Mouse (Mus musculus): ENCODE results near the gene Atp1a2. TPM values are rescaled to one million over a fixed set of nuclear protein-coding genes. Genes with fewer than 3 reads are reported as not detected.

The Atp1a2 gene
- polyA plus RNA-seq, 2 experiments, result 1.8 to 11.3 TPM

DNA sequence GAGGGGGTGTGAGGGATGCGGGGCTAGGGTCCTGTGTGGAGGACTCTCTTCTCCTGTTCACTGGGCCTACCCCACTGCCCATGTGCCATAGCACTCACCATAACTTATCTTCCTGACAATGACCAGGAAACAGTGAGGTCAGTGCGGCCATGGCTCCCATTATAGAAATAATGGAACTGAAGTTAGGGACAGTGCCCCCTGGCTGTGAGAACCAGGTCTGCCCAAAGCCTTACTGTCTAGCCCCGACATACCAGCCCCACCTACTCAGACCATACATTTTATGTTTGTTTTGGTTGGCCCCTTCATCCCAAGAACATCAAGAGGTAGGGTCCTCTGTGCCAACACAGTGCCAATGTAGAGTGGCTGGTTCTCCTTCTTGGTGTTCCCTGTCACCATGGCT, 7.8 kb upstream of the Atp1a2 start:
- ATAC-seq (ENCODE audit: low FRiP score, low read depth) (no peak), DNase-seq (ENCODE audit: low spot score) (no peak)
- no peaks in the 10 kb centered on the region for H3K27me3 ChIP-seq (ENCODE audit: control insufficient read depth, insufficient read depth, low read length)
- H3K9ac ChIP-seq (ENCODE audit: low read depth, low read length, severe bottlenecking), result no peak overlapping the region
- H3K36me3 ChIP-seq (ENCODE audit: control insufficient read depth, insufficient read depth, low read length), result no peaks in the 10 kb centered on the region
- WGBS, result 81% methylated on average over 3 of the region's 3 CpGs
- no peak for TF ChIP-seq POLR2A (IDR thresholded peaks at IDR 0.05; ENCODE audit: borderline replicate concordance, extremely low read depth, insufficient read depth, insufficient read length)
- no peak overlapping the region for H3K4me3 ChIP-seq (replicated peaks; ENCODE audit: low read length)
- no peak overlapping the region for H3K4me2 ChIP-seq (replicated peaks; ENCODE audit: low read depth, low read length, severe bottlenecking)
- peaks cover 19% of the 10 kb centered on the region for H3K4me1 ChIP-seq (ENCODE audit: control insufficient read depth, insufficient read depth, low read length)
- no peak overlapping the region for H3K27ac ChIP-seq (replicated peaks; ENCODE audit: low read depth, low read length)
- no peaks in the 10 kb centered on the region for H3K9me3 ChIP-seq (ENCODE audit: control insufficient read depth, low read length)

- DNase-seq (ENCODE audit: low spot score), result no peak
- Histone ChIP-seq H3K36me3 (ENCODE audit: control insufficient read depth, insufficient read depth, low read length) (no peaks in the 10 kb centered on the region), H3K27ac (replicated peaks; ENCODE audit: low read depth, low read length) (no peak overlapping the region), H3K4me1 (ENCODE audit: control insufficient read depth, insufficient read depth, low read length) (peaks cover 17% of the 10 kb centered on the region), H3K27me3 (ENCODE audit: control insufficient read depth, insufficient read depth, low read length) (no peaks in the 10 kb centered on the region), H3K9me3 (ENCODE audit: control insufficient read depth, low read length) (no peaks in the 10 kb centered on the region), H3K4me2 (replicated peaks; ENCODE audit: low read depth, low read length, severe bottlenecking) (no peak overlapping the region), H3K9ac (ENCODE audit: low read depth, low read length, severe bottlenecking) (no peak overlapping the region), H3K4me3 (replicated peaks; ENCODE audit: low read length) (no peak overlapping the region)
- 95% methylated on average over 2 of the region's 2 CpGs for WGBS
- ATAC-seq (ENCODE audit: low FRiP score, low read depth), result no peak
- no peak for TF ChIP-seq POLR2A (IDR thresholded peaks at IDR 0.05; ENCODE audit: borderline replicate concordance, extremely low read depth, insufficient read depth, insufficient read length)
Measured at GRCm38 (mm10) chr1:172305153-172305552, 7.3 kb upstream of the Atp1a2 start.

- no peak overlapping the region for H3K9ac ChIP-seq (ENCODE audit: low read depth, low read length, severe bottlenecking)
- ATAC-seq (ENCODE audit: low FRiP score, low read depth) (no peak), DNase-seq (ENCODE audit: low spot score) (no peak)
- no peaks in the 10 kb centered on the region for H3K36me3 ChIP-seq (ENCODE audit: control insufficient read depth, insufficient read depth, low read length)
- H3K4me2 ChIP-seq (replicated peaks; ENCODE audit: low read depth, low read length, severe bottlenecking), result no peak overlapping the region
- no peak overlapping the region for H3K4me3 ChIP-seq (replicated peaks; ENCODE audit: low read length)
- H3K4me1 ChIP-seq (ENCODE audit: control insufficient read depth, insufficient read depth, low read length), result peaks cover 14% of the 10 kb centered on the region
- no peak overlapping the region for H3K27ac ChIP-seq (replicated peaks; ENCODE audit: low read depth, low read length)
- no peaks in the 10 kb centered on the region for H3K9me3 ChIP-seq (ENCODE audit: control insufficient read depth, low read length)
- WGBS, result 76% methylated on average over 6 of the region's 6 CpGs
- no peaks in the 10 kb centered on the region for H3K27me3 ChIP-seq (ENCODE audit: control insufficient read depth, insufficient read depth, low read length)
- TF ChIP-seq POLR2A (IDR thresholded peaks at IDR 0.05; ENCODE audit: borderline replicate concordance, extremely low read depth, insufficient read depth, insufficient read length), result no peak
Measured at GRCm38 (mm10) chr1:172304443-172304842, 6.6 kb upstream of the Atp1a2 start.

DNA sequence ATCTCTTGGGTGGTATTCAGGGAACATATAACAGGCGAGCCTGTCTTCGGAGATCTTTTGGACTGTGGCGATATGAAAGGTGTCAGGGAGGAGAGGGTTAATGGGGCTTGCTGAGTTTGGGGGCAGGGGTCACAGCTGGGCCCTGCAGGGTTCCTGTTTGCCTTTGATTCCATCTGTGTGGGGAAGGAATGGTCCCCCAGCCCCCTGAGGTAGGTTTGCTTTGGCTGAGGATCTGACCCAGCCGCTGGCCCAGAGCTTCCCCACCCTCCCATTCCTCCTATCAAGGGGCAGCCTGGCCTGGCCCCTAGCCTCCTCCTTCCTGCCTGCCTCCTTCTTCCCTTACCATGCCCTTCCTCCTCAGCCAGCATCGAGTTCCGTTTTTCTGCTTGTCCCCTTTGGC, 5.0 kb upstream of the Atp1a2 start:
- no peaks in the 10 kb centered on the region for H3K27me3 ChIP-seq (ENCODE audit: control insufficient read depth, insufficient read depth, low read length)
- DNase-seq (ENCODE audit: low spot score) (no peak), ATAC-seq (ENCODE audit: low FRiP score, low read depth) (no peak)
- H3K36me3 ChIP-seq (ENCODE audit: control insufficient read depth, insufficient read depth, low read length), result no peaks in the 10 kb centered on the region
- no peak overlapping the region for H3K27ac ChIP-seq (replicated peaks; ENCODE audit: low read depth, low read length)
- no peak overlapping the region for H3K4me2 ChIP-seq (replicated peaks; ENCODE audit: low read depth, low read length, severe bottlenecking)
- TF ChIP-seq POLR2A (IDR thresholded peaks at IDR 0.05; ENCODE audit: borderline replicate concordance, extremely low read depth, insufficient read depth, insufficient read length), result no peak
- H3K4me3 ChIP-seq (replicated peaks; ENCODE audit: low read length), result no peak overlapping the region
- 13% methylated on average over 6 of the region's 6 CpGs for WGBS
- no peak overlapping the region for H3K9ac ChIP-seq (ENCODE audit: low read depth, low read length, severe bottlenecking)
- peaks cover 20% of the 10 kb centered on the region for H3K4me1 ChIP-seq (ENCODE audit: control insufficient read depth, insufficient read depth, low read length)
- H3K9me3 ChIP-seq (ENCODE audit: control insufficient read depth, low read length), result no peaks in the 10 kb centered on the region

- 52% methylated on average over 3 of the region's 3 CpGs for WGBS
- no peak overlapping the region for H3K27ac ChIP-seq (replicated peaks; ENCODE audit: low read depth, low read length)
- no peak for TF ChIP-seq POLR2A (IDR thresholded peaks at IDR 0.05; ENCODE audit: borderline replicate concordance, extremely low read depth, insufficient read depth, insufficient read length)
- peaks cover 22% of the 10 kb centered on the region for H3K4me1 ChIP-seq (ENCODE audit: control insufficient read depth, insufficient read depth, low read length)
- no peak overlapping the region for H3K9ac ChIP-seq (ENCODE audit: low read depth, low read length, severe bottlenecking)
- no peak overlapping the region for H3K4me3 ChIP-seq (replicated peaks; ENCODE audit: low read length)
- no peaks in the 10 kb centered on the region for H3K36me3 ChIP-seq (ENCODE audit: control insufficient read depth, insufficient read depth, low read length)
- DNase-seq (ENCODE audit: low spot score) (no peak), ATAC-seq (ENCODE audit: low FRiP score, low read depth) (no peak)
- no peaks in the 10 kb centered on the region for H3K9me3 ChIP-seq (ENCODE audit: control insufficient read depth, low read length)
- H3K27me3 ChIP-seq (ENCODE audit: control insufficient read depth, insufficient read depth, low read length), result no peaks in the 10 kb centered on the region
- H3K4me2 ChIP-seq (replicated peaks; ENCODE audit: low read depth, low read length, severe bottlenecking), result no peak overlapping the region
Measured at GRCm38 (mm10) chr1:172302311-172302710, 4.4 kb upstream of the Atp1a2 start.

GRCm38 (mm10) chr1:172301180-172301579, 3.3 kb upstream of the Atp1a2 start:
- Histone ChIP-seq H3K4me3 (replicated peaks; ENCODE audit: low read length) (no peak overlapping the region), H3K4me2 (replicated peaks; ENCODE audit: low read depth, low read length, severe bottlenecking) (no peak overlapping the region), H3K9ac (ENCODE audit: low read depth, low read length, severe bottlenecking) (no peak overlapping the region), H3K36me3 (ENCODE audit: control insufficient read depth, insufficient read depth, low read length) (no peaks in the 10 kb centered on the region), H3K9me3 (ENCODE audit: control insufficient read depth, low read length) (no peaks in the 10 kb centered on the region), H3K4me1 (ENCODE audit: control insufficient read depth, insufficient read depth, low read length) (peaks cover 28% of the 10 kb centered on the region), H3K27me3 (ENCODE audit: control insufficient read depth, insufficient read depth, low read length) (no peaks in the 10 kb centered on the region), H3K27ac (replicated peaks; ENCODE audit: low read depth, low read length) (no peak overlapping the region)
- ATAC-seq (ENCODE audit: low FRiP score, low read depth) (peak; percentile 31; the same call in 1 of the 2 replicates), DNase-seq (ENCODE audit: low spot score) (no peak)
- TF ChIP-seq POLR2A (IDR thresholded peaks at IDR 0.05; ENCODE audit: borderline replicate concordance, extremely low read depth, insufficient read depth, insufficient read length), result no peak
- WGBS, result 24% methylated on average over 12 of the region's 12 CpGs
